Mouse (Mus musculus): ENCODE results near the gene Ktn1.

GRCm38 (mm10) chr14:47624837-47625236 lies 23.4 kb upstream of the Ktn1 start:
- TF ChIP-seq CTCF (IDR thresholded peaks at IDR 0.05; ENCODE audit: insufficient read depth, low read length) (no peak), POLR2A (IDR thresholded peaks at IDR 0.05; ENCODE audit: borderline replicate concordance, extremely low read depth, low read depth, low read length) (no peak)
